Mouse (Mus musculus) naive thymus-derived CD4-positive, alpha-beta T cell, adult 2 months (primary cell): ENCODE measurements at regions not wholly inside any gene's neighbourhood (a gene's known extent, or its start where the extent isn't known, plus 50 kb on each side); places are given as distances from the start of the nearest gene placed in this dataset.

ENCODE experiments used
- DNase-seq: peaks from one replicate; pipeline ENCODE4 v3.0.0-alpha.2; 2011; ENCODE audit warnings: low read depth

DNA sequence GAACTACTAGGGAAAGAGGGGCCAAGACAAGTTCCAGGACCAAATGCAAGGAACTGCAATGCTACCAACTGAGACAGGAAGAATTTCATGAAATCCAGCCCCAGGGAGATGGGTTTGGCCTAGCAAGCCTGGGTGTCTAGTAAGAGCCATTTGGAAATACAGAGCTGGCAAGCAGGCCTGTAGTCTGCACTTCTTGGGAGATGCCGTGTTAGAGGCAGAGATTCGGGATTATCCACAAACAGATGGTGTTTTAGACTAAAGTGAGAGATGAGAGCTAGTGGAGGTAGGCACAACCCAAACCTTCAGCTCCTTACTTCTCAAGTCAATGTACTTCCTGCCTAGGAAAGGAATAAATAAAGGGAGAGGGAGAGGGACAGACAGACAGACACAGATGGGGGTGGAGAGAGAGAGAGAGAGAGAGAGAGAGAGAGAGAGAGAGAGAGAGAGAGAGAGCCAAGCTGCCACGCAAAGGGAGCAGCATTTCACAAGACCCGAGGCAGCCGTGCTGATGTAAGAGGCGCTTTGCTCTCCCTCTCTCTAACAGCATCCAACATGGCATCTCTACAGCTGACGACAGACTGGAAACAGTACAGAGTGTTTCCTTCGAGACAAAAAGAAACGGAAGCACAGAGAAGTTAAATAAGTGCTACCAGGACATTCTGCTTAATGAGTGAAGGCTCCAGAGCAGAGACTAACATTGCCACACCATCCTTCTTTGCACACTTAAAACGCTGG lies 182.9 kb downstream of the Irs2 start:
- no peak for DNase-seq

- no peak for DNase-seq
Observed at GRCm38 (mm10) chr8:10821901-10822300, 186.4 kb downstream of the Irs2 start.

GRCm38 (mm10) chr8:10814499-10814898 lies 193.8 kb downstream of the Irs2 start:
- no peak for DNase-seq

- no peak for DNase-seq
Observed at GRCm38 (mm10) chr8:10812060-10812670, 196.1 kb downstream of the Irs2 start.

GRCm38 (mm10) chr8:10807040-10807439 lies 201.2 kb downstream of the Irs2 start:
- DNase-seq: no peak

DNA sequence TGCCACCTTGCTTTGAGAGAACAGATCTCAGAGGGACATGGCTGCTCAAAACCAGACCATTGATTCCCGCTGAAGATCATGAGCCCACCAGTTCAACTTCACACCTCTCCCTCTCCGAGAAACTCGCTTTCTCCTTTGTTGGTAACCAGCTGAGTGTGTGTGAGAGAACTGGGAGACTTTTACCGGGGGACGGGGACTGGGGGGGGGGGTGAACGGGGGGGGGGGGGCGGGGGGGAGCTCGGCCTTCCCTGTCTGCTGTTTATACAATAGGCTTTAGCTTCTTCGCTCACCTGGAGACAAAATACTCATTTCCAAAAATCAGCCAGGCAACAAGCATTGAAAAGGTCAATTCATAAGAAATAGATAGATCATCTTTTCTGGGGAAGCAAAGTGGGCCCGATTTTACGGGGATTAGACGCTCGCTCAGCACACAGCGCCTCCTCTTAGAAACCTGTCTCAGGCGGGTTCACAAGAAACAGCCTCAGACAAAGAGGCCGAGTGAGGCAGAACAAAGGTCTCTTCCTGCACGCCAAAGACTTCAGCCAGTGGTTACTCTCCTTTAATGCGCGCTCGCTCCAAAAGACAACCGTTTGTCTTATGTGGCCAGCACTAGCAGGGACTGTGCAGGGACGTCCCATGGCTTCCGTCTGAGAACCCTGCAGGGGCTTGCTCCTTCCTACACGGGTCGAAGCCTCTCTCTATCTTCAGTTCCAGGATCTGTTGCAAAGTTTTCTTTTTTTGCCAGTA lies 202.7 kb downstream of the Irs2 start:
- no peak for DNase-seq

GRCm38 (mm10) chr8:10804974-10805373 lies 203.3 kb downstream of the Irs2 start:
- DNase-seq: no peak

DNA sequence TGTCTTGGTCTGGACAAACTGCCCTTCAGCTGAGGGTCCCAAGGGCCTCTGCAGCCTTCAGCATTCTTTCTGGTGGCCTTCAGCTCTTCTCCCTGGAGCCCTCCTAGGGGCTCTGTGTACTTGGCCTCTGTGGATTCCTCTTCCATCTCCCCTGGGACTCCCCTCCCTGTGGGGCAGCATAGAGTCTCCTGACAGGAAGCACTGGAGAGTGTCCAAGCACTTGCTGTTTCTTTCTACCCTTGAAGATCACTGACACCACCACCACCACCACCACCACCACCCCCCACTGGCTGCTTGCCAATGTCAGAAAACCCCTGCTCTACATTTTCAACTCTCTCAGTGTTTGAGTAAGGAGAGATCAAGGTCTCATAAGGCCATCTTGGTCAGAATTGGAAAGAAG lies 206.3 kb downstream of the Irs2 start:
- DNase-seq: no peak

- no peak for DNase-seq
Observed at GRCm38 (mm10) chr8:10801580-10801979, 206.7 kb downstream of the Irs2 start.

- no peak for DNase-seq
Observed at GRCm38 (mm10) chr8:10798444-10798843, 209.8 kb downstream of the Irs2 start.

DNA sequence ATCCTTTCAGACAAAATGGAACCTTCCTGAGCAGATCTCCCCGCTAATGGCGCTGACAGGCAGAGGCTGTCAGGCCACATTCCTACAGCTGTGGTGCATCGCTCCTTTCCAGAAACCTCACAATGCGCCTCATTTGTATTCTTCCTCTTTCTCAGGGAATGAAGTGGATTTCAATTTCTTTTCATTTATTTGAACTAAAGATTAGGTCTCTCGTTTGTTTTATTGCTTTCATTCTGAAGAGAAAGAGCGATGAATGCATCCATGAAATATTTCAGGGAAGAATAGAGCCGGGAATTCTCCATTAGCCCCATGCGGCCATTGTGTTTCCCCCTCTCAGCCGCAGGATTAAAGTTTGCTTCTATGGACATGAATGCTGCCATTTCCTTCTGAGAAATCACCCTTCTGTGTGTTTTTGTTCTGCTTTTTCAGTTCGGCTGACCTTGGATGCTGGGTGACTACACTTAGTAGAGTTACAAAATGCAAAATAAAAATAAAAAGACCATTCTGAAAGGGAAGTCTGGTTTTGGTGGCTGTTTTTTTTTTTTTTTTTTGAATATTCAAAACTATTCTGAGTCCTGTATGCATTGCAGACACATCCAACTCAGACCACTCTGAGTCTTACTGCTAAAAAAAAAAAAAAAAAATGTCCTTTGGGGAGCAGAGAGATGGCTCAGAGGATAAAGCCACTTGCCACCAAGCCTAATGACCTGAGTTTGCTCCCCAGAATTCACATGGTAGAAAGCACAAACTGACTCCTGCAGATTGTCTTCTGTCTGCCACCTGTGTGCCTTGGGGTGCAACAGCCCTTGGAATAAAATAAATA lies 213.7 kb downstream of the Irs2 start:
- DNase-seq: no peak

- no peak for DNase-seq
Observed at GRCm38 (mm10) chr8:10793670-10794366, 214.4 kb downstream of the Irs2 start.

DNA sequence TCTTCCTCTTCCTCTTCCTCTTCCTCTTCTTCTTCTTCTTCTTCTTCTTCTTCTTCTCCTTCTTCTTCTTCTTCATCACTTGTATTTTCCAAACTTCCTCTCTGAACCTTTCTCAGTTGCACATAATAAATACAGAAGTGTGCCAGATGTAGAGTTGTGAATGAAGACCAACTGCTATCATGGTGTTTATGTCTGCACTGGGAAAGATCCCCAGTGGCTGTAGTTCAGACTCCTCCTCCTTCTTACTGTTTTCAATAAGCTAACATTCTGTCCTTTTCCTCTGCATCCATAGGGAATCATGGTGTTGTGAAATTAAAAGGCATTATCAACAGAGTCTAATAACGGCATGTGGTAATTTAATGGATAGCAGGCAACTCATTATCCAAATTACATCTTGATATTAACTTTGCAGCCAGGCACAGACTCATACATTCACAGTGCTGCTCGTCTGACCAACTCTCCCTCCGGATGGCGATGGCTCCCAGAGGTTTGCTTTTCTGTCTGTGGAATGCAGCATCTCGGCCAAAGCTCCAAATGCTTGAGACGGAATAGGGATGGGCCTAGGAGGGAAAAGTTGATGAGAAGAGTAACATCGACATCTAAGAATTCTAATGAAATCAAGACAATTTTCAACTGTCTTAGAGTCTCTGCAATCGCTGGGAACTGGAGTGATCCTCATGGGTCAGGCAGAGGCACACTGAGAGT lies 219.6 kb downstream of the Irs2 start:
- no peak for DNase-seq

DNA sequence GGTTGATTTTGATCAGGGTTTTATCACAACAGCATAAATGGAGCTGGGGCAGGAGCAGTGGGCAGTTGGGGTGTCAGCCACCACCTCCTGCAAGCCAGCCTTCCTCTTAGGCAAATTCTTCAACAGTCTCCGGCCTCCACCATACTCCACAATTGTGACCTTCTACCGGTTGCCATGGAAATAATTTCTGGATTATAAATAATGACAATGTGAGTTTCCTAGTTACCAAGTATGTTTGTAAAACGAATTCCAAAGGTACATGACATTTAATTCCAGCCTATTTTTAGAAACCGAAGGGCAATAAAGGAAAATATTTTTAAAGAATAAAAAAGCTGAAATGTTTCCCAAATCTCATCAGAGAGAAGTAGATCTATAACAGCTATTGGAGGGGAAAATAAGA lies 222.5 kb downstream of the Irs2 start:
- DNase-seq: no peak

GRCm38 (mm10) chr8:10785311-10785710 lies 222.9 kb downstream of the Irs2 start:
- DNase-seq: no peak

- DNase-seq: no peak
Observed at GRCm38 (mm10) chr8:10784481-10784880, 223.8 kb downstream of the Irs2 start.

GRCm38 (mm10) chr8:10781860-10782259 lies 226.4 kb downstream of the Irs2 start:
- no peak for DNase-seq

- no peak for DNase-seq
Observed at GRCm38 (mm10) chr8:10779636-10780035, 228.6 kb downstream of the Irs2 start.

- DNase-seq: no peak
Observed at GRCm38 (mm10) chr8:10775202-10776010, 232.9 kb downstream of the Irs2 start.

DNA sequence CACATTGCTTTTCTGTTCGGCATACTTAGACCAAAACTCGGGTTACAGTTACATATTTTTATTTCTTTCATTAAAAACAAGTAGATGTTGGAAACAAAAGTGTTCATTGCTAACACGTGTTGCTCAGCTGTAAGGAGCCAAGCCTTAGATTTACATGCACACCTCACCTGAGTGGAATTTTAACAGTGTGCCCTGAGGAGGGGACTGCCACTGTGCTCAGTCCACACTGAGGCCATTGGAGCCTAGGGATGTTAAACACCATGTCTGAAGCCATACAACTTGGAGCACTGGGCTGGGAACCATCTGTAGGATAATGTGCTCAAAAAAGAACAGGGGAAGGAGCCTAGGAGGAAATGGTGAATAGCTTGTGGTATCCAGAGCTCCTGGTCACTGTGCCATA lies 233.5 kb downstream of the Irs2 start:
- no peak for DNase-seq
